Mouse (Mus musculus) hematopoietic stem cell, adult 5-6 weeks (primary cell): ENCODE measurements at regions not wholly inside any gene's neighbourhood (a gene's known extent, or its start where the extent isn't known, plus 50 kb on each side); places are given as distances from the start of the nearest gene placed in this dataset.

Experiments
- ATAC-seq, 2 experiments: fragments of 125-278 bp in 1 of 2; replicated peaks in 1 of 2; 2 replicates each; pipeline ENCODE4 v1.8.0; 2016 to 2017; ENCODE audit warnings: inconsistent platforms in 2 of 2, mild to moderate bottlenecking in 2 of 2, moderate number of reproducible peaks in 2 of 2, low read depth in 1 of 2, moderate TSS enrichment in 1 of 2; ENCODE audit not compliant: low FRiP score in 2 of 2, poor library complexity in 2 of 2, severe bottlenecking in 2 of 2, insufficient read depth in 1 of 2, low TSS enrichment in 1 of 2

DNA sequence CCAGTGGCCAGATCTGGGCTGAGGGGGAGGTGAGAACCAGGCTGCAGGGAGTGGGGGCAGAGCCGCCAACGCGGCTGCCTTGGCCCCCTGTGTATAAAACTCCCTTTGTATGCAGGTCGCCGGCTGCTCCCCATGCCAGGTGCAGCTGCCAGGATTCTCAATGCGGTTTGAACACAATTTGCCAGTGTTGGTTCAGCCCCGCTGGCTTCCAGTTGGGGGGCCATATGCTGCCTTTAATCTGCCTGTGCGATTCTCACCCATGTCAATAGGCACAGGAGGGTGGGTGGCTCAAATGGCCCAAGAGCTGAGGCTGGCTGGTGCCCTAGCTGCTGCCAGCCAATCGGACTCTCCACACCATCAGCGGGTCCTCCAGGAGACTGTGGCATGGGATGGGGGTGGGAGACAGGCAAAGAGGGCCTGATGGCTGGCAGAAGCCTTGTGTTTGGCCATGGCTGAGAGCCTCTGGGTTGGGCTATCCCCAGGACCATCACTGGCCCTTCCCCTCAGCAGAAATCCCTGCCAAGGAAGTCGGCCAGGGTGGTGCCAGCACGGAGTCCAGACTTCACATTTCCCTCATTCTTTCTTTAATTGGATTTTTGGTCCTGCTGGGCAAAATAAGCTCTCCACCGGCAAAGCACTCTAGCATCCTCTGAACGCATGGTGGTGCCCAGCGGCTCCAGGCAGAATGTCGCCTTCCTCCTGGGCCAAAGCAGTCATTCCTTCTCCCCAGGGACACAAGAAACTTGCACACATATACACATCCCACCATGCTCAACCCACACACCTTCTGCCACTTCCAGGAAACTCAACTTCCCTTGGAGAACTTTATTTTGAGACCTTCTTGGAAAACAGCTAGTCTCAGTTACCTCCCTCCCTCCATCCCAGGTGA lies 338.0 kb downstream of the Bcor start:
- no peak for ATAC-seq

DNA sequence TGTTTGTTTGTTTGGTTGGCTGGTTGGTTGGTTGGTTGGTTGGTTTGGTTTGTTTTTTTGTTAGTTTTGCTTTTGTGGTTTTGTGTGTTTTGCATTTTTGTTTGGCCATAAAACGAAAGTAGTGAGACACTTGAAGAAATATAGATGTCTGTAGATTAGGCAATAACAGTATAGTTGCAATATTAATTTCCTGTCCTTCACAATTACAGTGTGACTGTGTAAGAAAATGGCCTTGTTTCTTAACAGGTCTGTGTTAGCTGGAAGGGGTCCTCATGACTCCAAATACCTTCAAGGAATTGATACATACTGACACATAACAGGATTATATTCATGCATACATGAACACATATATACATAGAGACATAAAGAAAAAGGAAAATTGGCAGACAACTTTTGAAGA lies 334.2 kb downstream of the Bcor start:
- ATAC-seq: no peak

DNA sequence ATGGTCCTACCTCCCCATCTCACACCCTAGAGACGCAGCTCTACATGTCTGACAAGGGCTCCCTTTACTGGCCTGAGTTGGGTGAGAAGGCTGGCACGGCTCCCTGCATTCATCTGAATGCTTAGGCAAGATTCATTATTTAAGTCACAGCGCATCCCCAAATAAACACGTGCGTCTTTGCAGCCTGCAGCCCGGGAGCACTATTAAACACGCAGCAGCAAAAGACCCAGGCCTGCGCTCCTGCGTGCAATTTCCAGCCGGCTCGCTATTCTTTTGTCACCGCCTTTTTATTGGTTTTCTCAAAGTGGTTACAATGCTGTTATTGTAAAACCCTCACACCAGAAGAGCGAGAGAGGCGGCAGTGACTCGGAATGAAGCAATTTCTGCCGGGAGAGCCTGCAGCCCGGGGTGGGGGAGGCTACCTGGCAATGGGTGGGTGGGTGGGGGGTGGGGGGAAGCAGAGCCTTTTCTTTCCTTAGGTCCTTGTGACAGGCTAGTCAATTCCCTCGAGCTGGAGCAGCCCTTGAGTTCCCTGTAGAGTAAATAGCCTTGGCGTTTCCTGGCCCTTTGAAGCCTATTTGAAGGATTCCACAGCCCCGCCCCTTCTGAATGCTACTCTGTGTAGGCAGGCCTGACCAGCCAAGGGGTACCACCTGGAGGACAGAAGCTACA lies 333.3 kb downstream of the Bcor start:
- no peak for ATAC-seq

DNA sequence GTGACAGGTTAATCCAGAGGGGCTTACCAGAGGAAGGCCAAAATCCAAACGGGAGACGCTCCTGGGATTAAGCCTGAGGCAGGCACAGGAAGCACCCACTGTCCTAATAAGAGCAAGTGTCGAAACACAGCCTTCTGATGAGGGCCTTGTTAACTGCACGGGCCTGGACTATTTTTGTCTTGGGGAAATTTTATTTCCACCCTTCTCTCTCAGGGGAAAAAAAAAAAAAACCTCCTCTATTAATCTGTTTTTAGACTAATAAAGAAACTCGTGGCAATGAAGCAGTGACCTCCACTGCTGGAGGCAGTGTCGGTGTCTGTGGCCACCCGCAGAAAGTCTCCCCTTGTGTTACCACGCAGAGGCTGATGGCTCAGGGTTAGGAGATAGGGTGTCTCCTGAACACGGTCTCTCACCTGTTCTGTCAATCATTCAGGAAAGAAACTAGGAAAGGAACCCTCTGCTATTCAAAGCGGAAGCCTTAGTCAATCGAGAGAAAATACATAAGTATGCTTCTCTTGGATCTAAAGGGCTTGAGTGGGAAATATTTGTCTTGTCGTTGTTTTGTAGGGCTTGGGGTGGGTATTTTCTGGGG lies 330.6 kb downstream of the Bcor start:
- no peak for ATAC-seq

DNA sequence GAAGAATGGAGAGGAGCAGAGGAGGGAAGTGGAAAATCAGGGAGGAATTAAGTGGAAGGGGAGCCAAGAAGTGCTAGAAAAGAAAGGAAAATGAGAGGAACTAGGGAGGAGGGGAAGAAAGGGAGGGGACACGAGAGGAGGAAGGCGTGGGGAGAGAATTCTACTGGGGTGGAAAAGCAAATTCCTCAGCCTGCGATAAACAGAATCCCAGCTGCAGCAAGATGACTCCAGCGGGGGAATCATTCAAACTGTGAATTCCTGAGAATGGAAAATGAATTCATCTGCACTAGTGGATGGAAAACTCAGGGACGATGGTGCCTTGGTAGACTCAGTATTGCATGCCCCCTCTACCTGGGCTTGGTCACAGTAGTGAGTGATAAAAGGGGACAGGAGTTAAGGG lies 322.6 kb downstream of the Bcor start:
- no peak for ATAC-seq

DNA sequence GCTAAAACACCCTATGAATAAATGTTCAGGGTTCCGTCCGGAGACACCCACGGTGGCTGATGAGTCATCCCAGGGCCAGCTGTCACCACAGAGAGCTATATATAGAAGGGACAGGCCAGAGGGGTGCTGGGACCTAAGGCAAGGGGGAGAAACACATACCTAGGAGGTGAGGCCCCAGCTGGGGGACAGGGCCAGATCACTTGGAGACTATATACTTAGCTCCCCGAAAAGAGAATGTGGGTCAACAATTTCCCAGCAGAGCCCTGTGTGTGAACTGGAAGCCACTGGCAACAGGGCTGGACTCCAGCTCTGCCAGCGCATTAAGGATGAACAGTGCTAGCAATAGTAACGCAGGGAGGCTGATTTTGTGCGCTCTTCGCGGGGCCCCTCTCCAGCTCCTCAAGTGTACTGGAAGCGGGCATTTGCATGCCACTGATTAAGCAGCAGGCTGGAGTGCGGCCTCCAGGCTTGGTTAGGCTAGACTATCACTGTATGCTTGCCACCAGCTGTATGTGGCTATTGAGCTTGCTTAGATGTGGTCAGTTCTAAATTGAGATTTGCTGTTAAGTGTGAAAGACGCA lies 320.4 kb downstream of the Bcor start:
- no peak for ATAC-seq

DNA sequence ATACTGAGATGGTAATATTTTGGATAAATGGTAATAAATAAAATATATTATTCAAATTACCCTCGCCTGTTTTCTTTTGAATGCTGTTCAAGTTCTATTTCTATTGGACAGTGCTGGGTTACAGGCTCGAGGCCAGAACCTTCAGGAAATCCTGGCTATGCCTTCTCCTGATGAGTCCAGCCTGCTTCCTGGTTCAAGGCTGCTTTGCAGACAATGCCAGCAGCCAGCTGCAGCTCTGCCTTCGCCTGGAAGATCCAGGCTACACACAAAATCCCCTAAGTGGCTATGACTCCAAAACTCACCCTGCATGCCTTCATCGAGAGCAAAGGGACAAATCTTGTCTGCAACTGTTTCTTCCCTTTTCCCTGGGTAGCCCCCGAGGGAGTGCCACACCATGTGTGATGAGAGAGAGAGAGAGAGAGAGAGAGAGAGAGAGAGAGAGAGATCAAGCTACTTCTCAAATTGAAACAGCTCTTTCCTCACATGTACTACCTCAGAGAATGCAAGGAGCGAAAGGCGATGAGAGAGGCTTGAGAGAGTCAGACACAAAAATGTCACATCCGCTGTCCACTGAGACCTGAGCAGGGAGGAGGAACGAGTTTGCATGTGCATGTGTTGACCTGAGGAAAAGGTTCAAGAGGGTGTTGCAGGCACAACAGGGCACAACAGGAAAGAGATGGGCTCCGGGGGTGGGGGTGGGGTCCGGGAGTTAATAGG lies 319.7 kb downstream of the Bcor start:
- no peak for ATAC-seq

DNA sequence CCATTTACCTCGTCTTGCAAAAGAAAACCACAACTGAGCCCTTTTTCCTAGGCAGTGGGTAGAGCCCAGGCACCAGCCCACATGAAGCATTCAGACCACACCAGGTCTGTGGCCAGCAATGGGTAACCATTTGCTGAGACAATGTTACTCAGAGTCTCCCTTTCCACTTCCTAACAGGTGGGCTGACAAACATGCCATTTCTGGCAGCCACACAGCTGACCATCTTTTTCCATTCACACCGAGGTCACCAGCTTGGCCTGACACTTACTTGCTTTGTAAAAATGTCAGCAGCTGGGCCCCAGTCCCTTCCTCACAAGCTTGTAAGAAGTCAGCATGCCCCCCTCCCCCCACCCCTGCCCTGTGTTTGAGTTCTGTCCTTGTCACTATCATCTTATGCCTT lies 314.6 kb downstream of the Bcor start:
- no peak for ATAC-seq

DNA sequence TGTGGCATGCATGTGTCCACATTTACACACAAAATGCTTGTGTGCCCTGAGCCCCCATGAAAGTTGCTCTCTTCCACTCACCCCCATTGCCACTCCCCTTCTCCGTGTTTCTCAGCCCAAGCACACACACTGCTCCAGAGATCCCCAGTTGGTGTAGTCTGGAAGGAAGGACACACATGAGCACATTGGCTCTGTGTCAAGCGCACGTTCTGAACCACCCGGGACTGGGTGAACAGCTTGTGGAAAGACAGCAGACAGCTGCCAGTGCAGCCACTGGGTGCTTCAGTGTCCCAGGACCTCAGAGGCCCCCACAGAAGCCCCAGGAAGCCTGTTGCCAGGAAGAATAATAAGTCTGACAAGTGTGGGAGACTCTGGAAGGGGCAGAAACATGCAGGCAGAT lies 304.2 kb downstream of the Bcor start:
- ATAC-seq: no peak

DNA sequence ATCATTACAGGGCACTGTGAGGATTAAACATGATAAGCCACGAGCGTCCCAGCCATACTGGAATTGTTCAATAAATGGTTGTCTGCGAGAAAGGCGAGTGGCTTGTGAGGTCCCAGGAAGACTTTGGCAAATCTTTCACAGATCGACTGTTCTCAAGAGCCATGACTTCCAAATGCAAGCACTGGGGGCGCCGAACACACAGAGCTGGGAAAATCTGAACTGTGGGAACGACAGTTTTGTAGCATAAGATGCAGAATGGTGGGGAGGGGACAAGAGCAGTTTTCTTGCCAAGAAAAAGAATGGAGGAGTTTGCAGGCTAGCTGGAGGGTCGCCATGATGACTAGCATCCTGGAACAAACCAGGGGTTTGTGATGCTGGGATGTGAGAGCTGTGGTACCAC lies 300.8 kb downstream of the Bcor start:
- ATAC-seq: no peak

DNA sequence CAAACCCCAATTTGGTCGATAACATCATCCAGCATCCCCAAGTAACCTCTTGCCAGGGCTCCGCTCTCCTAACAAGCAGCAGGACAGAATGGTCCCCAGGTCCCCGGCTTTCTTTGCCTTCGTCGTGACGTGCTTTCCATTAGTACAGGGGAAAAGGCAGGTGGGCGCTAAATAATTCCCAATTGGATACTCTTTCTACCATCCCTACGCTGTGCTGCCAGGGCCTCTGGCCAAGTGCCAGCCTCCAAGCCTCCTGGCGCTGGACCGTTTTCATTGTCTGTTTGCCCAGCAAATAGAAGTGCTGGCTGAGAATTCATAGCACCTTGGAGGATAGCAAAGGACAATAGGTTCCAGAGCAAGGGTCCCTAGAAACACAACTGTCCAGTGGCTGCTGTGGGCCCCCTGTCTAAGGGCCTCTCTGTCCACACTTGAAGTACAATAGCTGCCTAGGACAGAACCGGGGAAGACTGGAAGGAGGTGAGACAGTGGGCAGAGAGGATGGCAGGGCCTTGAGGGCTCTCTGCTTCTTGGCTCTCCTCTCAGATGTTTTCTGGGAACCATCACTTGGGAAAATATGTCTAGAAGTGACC lies 298.9 kb downstream of the Bcor start:
- ATAC-seq: no peak

DNA sequence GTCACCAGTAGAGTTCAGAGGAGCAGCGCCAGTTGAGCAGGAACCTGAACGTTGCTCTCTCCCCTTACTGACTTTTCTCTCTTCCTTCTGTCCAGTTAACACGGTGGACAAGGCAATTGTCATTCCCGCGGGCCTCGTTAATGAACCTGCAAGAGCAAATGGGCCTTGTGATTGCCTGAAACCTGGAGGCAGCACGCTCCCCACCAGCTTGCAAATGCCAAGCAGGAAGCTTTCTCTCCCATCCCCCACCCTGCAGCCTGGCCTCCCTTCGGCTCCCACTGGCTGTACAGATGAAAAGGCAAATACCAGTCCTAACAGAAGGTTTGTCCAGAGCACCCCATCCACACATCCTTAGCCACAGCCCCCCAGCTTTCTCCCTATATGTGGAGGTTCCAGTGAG lies 298.3 kb downstream of the Bcor start:
- ATAC-seq: no peak

DNA sequence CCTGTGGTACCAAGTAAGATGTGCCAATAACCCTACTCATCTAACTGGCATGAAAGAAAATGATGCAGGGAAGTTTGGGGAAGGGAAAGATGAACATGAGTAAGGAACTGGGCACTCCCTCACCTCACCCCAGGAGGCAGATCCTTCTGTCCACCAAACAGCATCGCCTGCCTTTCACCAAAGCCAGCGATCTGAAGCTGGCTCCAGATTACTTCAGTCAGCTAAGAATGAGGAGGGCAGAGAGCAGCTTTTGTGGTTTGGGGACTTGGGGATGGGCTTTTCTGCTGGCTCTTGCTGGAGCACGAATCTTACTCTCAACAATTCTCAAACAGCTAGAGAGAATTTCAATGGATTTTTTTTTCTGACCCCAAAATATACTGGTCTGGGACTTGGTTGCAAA lies 297.0 kb downstream of the Bcor start:
- no peak for ATAC-seq

DNA sequence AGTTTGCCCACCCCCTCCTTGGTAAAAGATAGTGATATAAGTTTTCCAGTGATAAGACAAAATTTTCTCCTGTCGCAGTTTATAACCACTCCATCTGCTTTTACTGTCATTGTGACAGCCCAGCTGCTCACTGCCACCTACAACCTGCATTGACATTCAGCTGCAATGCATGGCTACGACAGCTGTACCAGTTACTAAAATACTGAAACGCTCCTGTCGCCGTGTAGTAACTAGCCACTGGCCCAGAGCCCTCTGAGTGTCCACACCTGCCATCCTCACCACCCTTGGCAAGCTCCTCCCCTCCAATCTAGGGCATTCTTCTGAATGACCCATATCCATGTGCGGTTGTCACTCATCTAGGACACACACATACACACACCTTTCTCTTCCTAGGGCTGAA lies 286.2 kb downstream of the Bcor start:
- no peak for ATAC-seq

DNA sequence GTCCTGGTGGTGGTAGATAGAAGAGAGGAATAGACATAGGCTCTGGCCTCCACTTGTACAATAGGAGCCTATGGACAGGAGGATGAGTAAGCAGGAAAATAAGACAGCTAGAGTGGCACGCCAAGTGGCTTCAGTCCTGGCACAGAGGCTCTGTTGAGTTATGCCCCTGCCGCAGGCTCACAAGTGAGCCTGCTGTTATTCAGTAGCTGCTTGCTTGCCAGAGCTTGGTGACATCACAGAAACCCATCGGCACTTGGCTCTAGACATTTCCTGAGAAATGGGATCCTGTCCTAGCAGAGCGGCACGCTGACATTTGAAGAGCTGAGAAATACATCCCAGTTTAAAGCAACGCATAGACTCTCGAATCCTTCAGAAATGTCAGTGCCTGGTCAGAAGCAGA lies 283.5 kb downstream of the Bcor start:
- ATAC-seq: no peak

DNA sequence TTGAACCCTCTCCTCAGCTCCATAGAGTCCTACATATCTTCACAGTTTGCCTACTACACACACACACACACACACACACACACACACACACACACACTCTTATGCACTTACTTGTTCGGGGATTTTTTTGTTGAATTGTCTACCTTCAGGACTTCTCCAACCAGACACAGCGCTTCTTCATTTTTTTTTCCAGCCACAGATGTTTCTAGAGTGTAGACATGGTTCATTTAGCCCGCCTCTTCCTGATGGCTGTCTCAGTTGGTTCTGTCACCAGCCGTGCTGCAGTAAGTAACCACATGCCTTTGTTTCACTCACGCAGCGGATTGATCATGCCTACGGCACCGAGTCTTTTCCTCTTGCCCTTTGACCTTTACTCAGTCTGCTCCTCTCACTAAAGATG lies 282.1 kb downstream of the Bcor start:
- ATAC-seq: no peak

DNA sequence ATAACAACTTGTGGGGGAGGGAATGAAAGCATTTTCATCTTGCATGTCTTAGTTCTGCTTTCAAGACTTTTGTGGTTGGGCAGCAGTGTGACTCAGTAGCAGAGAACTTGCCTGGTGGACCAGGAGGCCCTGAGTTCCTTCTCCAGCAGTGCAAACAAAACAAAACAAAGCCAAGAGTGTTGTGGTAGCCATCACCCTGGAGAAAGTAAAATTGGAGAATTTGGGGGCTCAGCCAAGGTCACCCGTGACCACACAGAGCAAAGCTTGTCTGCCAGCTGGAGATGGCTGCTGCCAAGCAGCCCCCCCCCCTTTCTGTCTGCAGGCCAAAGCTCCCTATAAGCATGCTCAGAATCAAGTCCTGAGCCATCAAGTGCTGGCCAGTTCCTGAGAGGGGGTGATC lies 279.2 kb downstream of the Bcor start:
- peak; percentile 80 to 89 for ATAC-seq
